In genomic region chr2:52425523-52425795, GRCm38 (mm10) we compare ENCODE assay signal across 8 mouse cellular contexts. TPM values are rescaled to one million over a fixed set of nuclear protein-coding genes. Genes with fewer than 3 reads are reported as not detected.
DNase-seq lines count a peak whose midpoint lies in the region; ATAC-seq and TF ChIP-seq lines count a peak whose summit lies in the region.

No protein-coding gene starts in this region.

- peak overlapping the region; percentile 89 for H3K27ac ChIP-seq in heart, embryonic 11.5 days (ENCODE audit: low read depth, low read length)
- peak overlapping the region; percentile 88; the same call in 1 of the 2 replicates for H3K27ac ChIP-seq in hindbrain, embryonic 12.5 days
- H3K27ac ChIP-seq in macrophage, result 0 out of 2 replicates have a peak overlapping the region, but pooled peaks have one; percentile 32

- H3K4me2 ChIP-seq in heart, embryonic 11.5 days, result peak overlapping the region; percentile 88
- peak overlapping the region; percentile 70 for H3K4me2 ChIP-seq in hindbrain, embryonic 12.5 days (replicated peaks)

- no peak for TF ChIP-seq CTCF in G1E (IDR thresholded peaks at IDR 0.05; ENCODE audit: low read depth, low read length)

- ATAC-seq in heart, embryonic 11.5 days (replicated peaks; ENCODE audit: insufficient number of reproducible peaks, low FRiP score, low TSS enrichment), result 0 out of 2 replicates have a peak, but pooled peaks have one; percentile 31
- no peak for ATAC-seq in G1E (ENCODE audit: extremely low read depth, insufficient number of reproducible peaks, low FRiP score, poor library complexity, severe bottlenecking)
- ATAC-seq in hindbrain, embryonic 12.5 days (ENCODE audit: low FRiP score), result no peak
- ATAC-seq in cerebellum, adult (ENCODE audit: insufficient number of reproducible peaks, low FRiP score, low TSS enrichment), result no peak

- H3K4me3 ChIP-seq in heart, embryonic 11.5 days (ENCODE audit: low read depth, low read length), result peak overlapping the region; percentile 93
- H3K4me3 ChIP-seq in G1E (ENCODE audit: low read depth, low read length) (peak overlapping the region; percentile 96), macrophage (ENCODE audit: inconsistent target) (peak overlapping the region; percentile 55)
- H3K4me3 ChIP-seq in hindbrain, embryonic 12.5 days, result peak overlapping the region; percentile 98

- H3K9me3 ChIP-seq in heart, embryonic 11.5 days (replicated peaks; ENCODE audit: control insufficient read depth, low read length), result no peaks in the 10 kb centered on the region
- H3K9me3 ChIP-seq in G1E (replicated peaks), result no peaks in the 10 kb centered on the region
- no peaks in the 10 kb centered on the region for H3K9me3 ChIP-seq in hindbrain, embryonic 12.5 days (replicated peaks)

- no peaks in the 10 kb centered on the region for H3K27me3 ChIP-seq in heart, embryonic 11.5 days (ENCODE audit: control insufficient read depth, insufficient read depth, low read length)
- H3K27me3 ChIP-seq in G1E (ENCODE audit: insufficient read depth, low read length), result peaks cover 2% of the 10 kb centered on the region; the same call in 1 of the 2 replicates
- H3K27me3 ChIP-seq in hindbrain, embryonic 12.5 days, result no peaks in the 10 kb centered on the region

- peaks cover 15% of the 10 kb centered on the region for H3K4me1 ChIP-seq in heart, embryonic 11.5 days (ENCODE audit: control insufficient read depth, insufficient read depth, low read length)
- H3K4me1 ChIP-seq in G1E (ENCODE audit: insufficient read depth, low read depth, low read length), result peaks cover 31% of the 10 kb centered on the region
- peaks cover 27% of the 10 kb centered on the region for H3K4me1 ChIP-seq in hindbrain, embryonic 12.5 days

- DNase-seq in heart, adult 18-20 months, result no peak
- no peak for DNase-seq in G1E (ENCODE audit: low spot score)
- no peak for DNase-seq in urinary bladder, postnatal 10 days (ENCODE audit: low spot score)
- no peak for DNase-seq in embryo, embryonic 10.5 days (ENCODE audit: low spot score)

- WGBS in heart, embryonic 11.5 days (ENCODE audit: insufficient replicate concordance), result 24% methylated on average over 10 of the region's 10 CpGs
- 32% methylated on average over 10 of the region's 10 CpGs for WGBS in hindbrain, embryonic 12.5 days
- 27% methylated on average over 10 of the region's 10 CpGs for WGBS in macrophage (ENCODE audit: missing documents)

- peak overlapping the region; percentile 98 for H3K9ac ChIP-seq in heart, embryonic 11.5 days (ENCODE audit: low read depth, low read length)
- H3K9ac ChIP-seq in hindbrain, embryonic 12.5 days, result peak overlapping the region; percentile 96

- H3K79me2 ChIP-seq in macrophage (ENCODE audit: inconsistent target), result peaks cover 40% of the 10 kb centered on the region

- no peaks in the 10 kb centered on the region for H3K36me3 ChIP-seq in heart, embryonic 11.5 days (ENCODE audit: control insufficient read depth, insufficient read depth, low read length)
- H3K36me3 ChIP-seq in G1E (replicated peaks) (peaks cover 7% of the 10 kb centered on the region), macrophage (ENCODE audit: inconsistent target) (no peaks in the 10 kb centered on the region)
- no peaks in the 10 kb centered on the region for H3K36me3 ChIP-seq in hindbrain, embryonic 12.5 days

RNA-seq across cellular contexts. Expression of gene Arl5a, which starts 0.8 kb away (rescaled TPM):
- 74.4 and 95.6 TPM in 2 replicates for polyA plus RNA-seq in heart, embryonic 11.5 days (2014; fragmentation: Nextera tagmentation; extraction: Ambion mirVana)
- 10 to 100 TPM; 35.8 to 35.9 TPM for total RNA-seq in heart, adult 18-20 months (2021)
- total RNA-seq in G1E (2014; fragmentation: Nextera tagmentation) (32.1 and 45.9 TPM in 2 replicates), G1E (2017) (36.6 and 40.3 TPM in 2 replicates)
- polyA plus RNA-seq in G1E (2012) (5.4 and 6.4 TPM in 2 replicates), macrophage (2018) (35.3 to 58.7 TPM (median 56.2 TPM) in 3 replicates)
- polyA plus RNA-seq in hindbrain, embryonic 12.5 days (2016; fragmentation: Nextera tagmentation; extraction: Ambion mirVana), result 65.9 and 69.2 TPM in 2 replicates
- total RNA-seq in macrophage (2018; cell fraction: chromatin; rRNA removed), result 10 to 100 TPM; 17.5 to 61.8 (median 32.3) TPM
- 10 to 100 TPM; 45.7 to 76.2 (median 63.1) TPM for total RNA-seq in macrophage (2018; cell fraction: cytosol; rRNA removed)
- 10 to 100 TPM; 27.8 to 82.9 (median 47.6) TPM for total RNA-seq in macrophage (2018; cell fraction: nucleus; rRNA removed)

RNA-seq across cellular contexts. Expression of gene Neb, which starts 47.2 kb away (rescaled TPM):
- polyA plus RNA-seq in heart, embryonic 11.5 days (2014; fragmentation: Nextera tagmentation; extraction: Ambion mirVana), result 1.8 and 3.2 TPM in 2 replicates
- total RNA-seq in heart, adult 18-20 months (2021), result 1 to 10 TPM; 5.7 to 7.3 TPM
- 0.75 and 2.6 TPM in 2 replicates for total RNA-seq in G1E (2014; fragmentation: Nextera tagmentation)
- 0.58 and 1.2 TPM in 2 replicates for total RNA-seq in G1E (2017)
- 0.01 and 0.05 TPM in 2 replicates for polyA plus RNA-seq in G1E (2012)
- polyA plus RNA-seq in hindbrain, embryonic 12.5 days (2016; fragmentation: Nextera tagmentation; extraction: Ambion mirVana), result 3.3 and 19.7 TPM in 2 replicates
- 1 to 10 TPM in 15 of 26 experiments, under 1 TPM in 10, not detected in 1; 0.08 to 5.6 (median 1.5) TPM for total RNA-seq in macrophage (2018; cell fraction: chromatin; rRNA removed)
- under 1 TPM in 25 of 26 experiments, not detected in 1; under 0.01 to 0.88 (median 0.17) TPM for total RNA-seq in macrophage (2018; cell fraction: cytosol; rRNA removed)
- 1 to 10 TPM in 11 of 26 experiments, under 1 TPM in 13, not detected in 2; 0.10 to 3.1 (median 0.98) TPM for total RNA-seq in macrophage (2018; cell fraction: nucleus; rRNA removed)
- 0.06 TPM in 1 of 3 replicates, not detected in the others for polyA plus RNA-seq in macrophage (2018)

Comparison
In these comparisons a context has a peak if more than half of its experiments do, and no peak if none do; other contexts are left out.
1. H3K27ac ChIP-seq: peak in every context shown above with its lines; median percentile 89 in heart, embryonic 11.5 days; 88 in hindbrain, embryonic 12.5 days; 32 in macrophage.